Mouse (Mus musculus): ENCODE data around the gene Cryz.

DNA sequence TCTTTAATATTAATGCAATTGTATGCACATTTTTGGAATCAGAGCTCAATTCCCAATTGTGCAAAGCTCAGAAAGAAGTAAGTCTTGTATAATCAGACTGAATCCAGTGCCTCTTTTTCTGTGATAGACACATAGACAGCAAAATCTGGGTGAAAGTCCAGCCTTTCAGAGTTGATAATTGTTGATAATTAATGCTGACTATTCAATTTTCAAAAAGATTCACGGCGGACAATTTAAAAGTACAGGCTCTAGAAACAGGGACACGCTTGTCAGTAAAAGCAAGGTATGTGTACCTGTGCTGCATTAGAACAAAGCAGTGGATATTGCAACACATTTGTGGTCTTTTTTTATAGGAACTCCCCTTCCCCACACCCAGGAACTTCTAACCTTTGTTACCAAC lies 34.3 kb upstream of the Cryz start:
- TF ChIP-seq CTCF (IDR thresholded peaks at IDR 0.05; ENCODE audit: insufficient read depth, low read length) (no peak), POLR2A (IDR thresholded peaks at IDR 0.05; ENCODE audit: borderline replicate concordance, extremely low read depth, low read depth, low read length) (no peak)
